Mouse (Mus musculus) embryonic facial prominence, embryonic 15.5 days (tissue): ENCODE results near the gene Gys1. TPM values are rescaled to one million over a fixed set of nuclear protein-coding genes. Genes with fewer than 3 reads are reported as not detected.

Source experiments
- ATAC-seq: fragments of 200-750 bp; cut with Nextera tagmentation; 2 replicates; pipeline ENCODE4 v1.8.0; 2017; ENCODE audit warnings: low read depth, moderate TSS enrichment; ENCODE audit not compliant: insufficient number of reproducible peaks, low FRiP score, low TSS enrichment
- H3K27ac ChIP-seq: fragments of 300-500 bp; sonication (generic); replicated peaks from 2 replicates; pipeline ENCODE4 v1.5.1; 2015; ENCODE audit warnings: mild to moderate bottlenecking, inconsistent platforms
- H3K27me3 ChIP-seq: fragments of 300-500 bp; sonication (generic); 2 replicates; pipeline ENCODE4 v1.6.1; 2015; ENCODE audit warnings: inconsistent platforms
- H3K36me3 ChIP-seq: fragments of 300-500 bp; sonication (generic); 2 replicates; pipeline ENCODE4 v1.6.1; 2015; ENCODE audit warnings: mild to moderate bottlenecking, inconsistent platforms
- H3K4me1 ChIP-seq: fragments of 300-500 bp; sonication (generic); 2 replicates; pipeline ENCODE4 v1.6.1; 2015; ENCODE audit warnings: inconsistent platforms
- H3K4me2 ChIP-seq: fragments of 300-500 bp; sonication (generic); replicated peaks from 2 replicates; pipeline ENCODE4 v1.6.1; 2015; ENCODE audit warnings: mild to moderate bottlenecking, inconsistent platforms
- H3K4me3 ChIP-seq: fragments of 300-500 bp; sonication (generic); replicated peaks from 2 replicates; pipeline ENCODE4 v1.5.1; 2015; ENCODE audit warnings: mild to moderate bottlenecking, inconsistent platforms
- H3K9ac ChIP-seq: fragments of 300-500 bp; sonication (generic); 2 replicates; pipeline ENCODE4 v1.6.1; 2015; ENCODE audit warnings: inconsistent platforms
- H3K9me3 ChIP-seq: fragments of 300-500 bp; sonication (generic); replicated peaks from 2 replicates; pipeline ENCODE4 v1.6.1; 2016; ENCODE audit warnings: inconsistent platforms
- WGBS: fragments of 180-500 bp; shearing (Covaris S2); methylation state at CpG from one replicate; pipeline ENCODE4 v1.1.7; 2015; 5-methylcytosine and 5-hydroxymethylcytosine counted together
- polyA plus RNA-seq: library from polyadenylated mRNA; unstranded; fragments of >200 nt; fragmentation: Nextera tagmentation; extraction: Ambion mirVana; gene quantifications from 2 replicates; pipeline ENCODE4 v1.2.1, GENCODE M21; 2015

Gene Gys1
- polyA plus RNA-seq, 1 experiment from 2014 or later, result 40.6 TPM

GRCm38 (mm10) chr7:45417962-45418492, 16.6 kb upstream of the Gys1 start:
- WGBS, result 10% methylated on average over 13 of the region's 13 CpGs
- Histone ChIP-seq H3K9me3 (no peaks in the 10 kb centered on the region), H3K27ac (no peak overlapping the region), H3K4me3 (no peak overlapping the region), H3K4me2 (peak overlapping the region; percentile 13), H3K27me3 (peaks cover 44% of the 10 kb centered on the region), H3K9ac (no peak overlapping the region), H3K36me3 (peaks cover 21% of the 10 kb centered on the region), H3K4me1 (peaks cover 55% of the 10 kb centered on the region)
- no peak for ATAC-seq

- peak overlapping the region; percentile 4; the same call in 1 of the 2 replicates for H3K4me3 ChIP-seq
- peak overlapping the region; percentile 28; the same call in 1 of the 2 replicates for H3K4me2 ChIP-seq
- H3K9me3 ChIP-seq, result no peaks in the 10 kb centered on the region
- no peak for ATAC-seq
- H3K36me3 ChIP-seq, result peaks cover 41% of the 10 kb centered on the region
- peaks cover 27% of the 10 kb centered on the region for H3K27me3 ChIP-seq
- H3K27ac ChIP-seq, result no peak overlapping the region
- H3K9ac ChIP-seq, result no peak overlapping the region
- peaks cover 36% of the 10 kb centered on the region for H3K4me1 ChIP-seq
- WGBS, result 13% methylated on average over 27 of the region's 27 CpGs
These were observed 14.6 kb upstream of the Gys1 start for GRCm38 (mm10) chr7:45419859-45420614.

- Histone ChIP-seq H3K9me3 (no peaks in the 10 kb centered on the region), H3K4me1 (peaks cover 30% of the 10 kb centered on the region), H3K36me3 (peaks cover 46% of the 10 kb centered on the region), H3K27me3 (peaks cover 21% of the 10 kb centered on the region), H3K27ac (no peak within 1 kb of the TSS), H3K9ac (no peak within 1 kb of the TSS), H3K4me3 (peak within 1 kb of the TSS; percentile 4; the same call in 1 of the 2 replicates), H3K4me2 (peak within 1 kb of the TSS; percentile 28; the same call in 1 of the 2 replicates)
- WGBS, result 58% methylated on average over 6 of the region's 6 CpGs
- ATAC-seq, result no peak
These were observed 14.1 kb upstream of the Gys1 start, which contains the start of gene Lhb for GRCm38 (mm10) chr7:45420615-45420919. Gene Lhb, plus strand, starts transcription at chr7:45420820.

GRCm38 (mm10) chr7:45421194-45421593, 13.4 kb upstream of the Gys1 start:
- H3K27me3 ChIP-seq, result peaks cover 15% of the 10 kb centered on the region
- no peak overlapping the region for H3K27ac ChIP-seq
- 90% methylated on average over 14 of the region's 14 CpGs for WGBS
- H3K4me3 ChIP-seq, result no peak overlapping the region
- no peak for ATAC-seq
- peaks cover 49% of the 10 kb centered on the region for H3K36me3 ChIP-seq
- H3K9ac ChIP-seq, result no peak overlapping the region
- no peak overlapping the region for H3K4me2 ChIP-seq
- H3K9me3 ChIP-seq, result no peaks in the 10 kb centered on the region
- peaks cover 26% of the 10 kb centered on the region for H3K4me1 ChIP-seq

- no peak for ATAC-seq
- H3K27me3 ChIP-seq, result no peaks in the 10 kb centered on the region
- H3K4me3 ChIP-seq, result no peak overlapping the region
- H3K9me3 ChIP-seq, result no peaks in the 10 kb centered on the region
- H3K4me1 ChIP-seq, result 0 out of 2 replicates have a peak, but pooled peaks cover 3% of the 10 kb centered on the region
- no peak overlapping the region for H3K27ac ChIP-seq
- H3K9ac ChIP-seq, result no peak overlapping the region
- H3K36me3 ChIP-seq, result peaks cover 89% of the 10 kb centered on the region
- H3K4me2 ChIP-seq, result no peak overlapping the region
- WGBS, result 92% methylated on average over 8 of the region's 8 CpGs
These were observed 8.1 kb upstream of the Gys1 start for GRCm38 (mm10) chr7:45426556-45426955.

- H3K27ac ChIP-seq, result peak overlapping the region; percentile 89
- peak overlapping the region; percentile 83 for H3K4me3 ChIP-seq
- peaks cover 52% of the 10 kb centered on the region for H3K4me1 ChIP-seq
- ATAC-seq, result no peak
- H3K27me3 ChIP-seq, result no peaks in the 10 kb centered on the region
- H3K9me3 ChIP-seq, result no peaks in the 10 kb centered on the region
- H3K4me2 ChIP-seq, result peak overlapping the region; percentile 94
- H3K36me3 ChIP-seq, result peaks cover 30% of the 10 kb centered on the region
- H3K9ac ChIP-seq, result peak overlapping the region; percentile 91
- under 1% methylated on average over 7 of the region's 7 CpGs for WGBS
These were observed 825 bp upstream of the Gys1 start for GRCm38 (mm10) chr7:45433835-45434202.

- ATAC-seq, result peak; percentile 1; the same call in 1 of the 2 replicates
- H3K36me3 ChIP-seq, result peaks cover 28% of the 10 kb centered on the region
- WGBS, result 2% methylated on average over 16 of the region's 16 CpGs
These were observed 394 bp downstream of the Gys1 start for GRCm38 (mm10) chr7:45435038-45435437.

GRCm38 (mm10) chr7:45436444-45436843, 1.8 kb downstream of the Gys1 start:
- 0 out of 2 replicates have a peak overlapping the region, but pooled peaks have one; percentile 13 for H3K27ac ChIP-seq
- H3K4me1 ChIP-seq, result peaks cover 49% of the 10 kb centered on the region
- no peak overlapping the region for H3K9ac ChIP-seq
- WGBS, result 96% methylated on average over 5 of the region's 5 CpGs
- H3K27me3 ChIP-seq, result no peaks in the 10 kb centered on the region
- no peak overlapping the region for H3K4me2 ChIP-seq
- ATAC-seq, result no peak
- H3K36me3 ChIP-seq, result peaks cover 31% of the 10 kb centered on the region
- H3K9me3 ChIP-seq, result no peaks in the 10 kb centered on the region
- no peak overlapping the region for H3K4me3 ChIP-seq

More at GRCm38 (mm10) chr7:45435038-45435437, 394 bp downstream of the Gys1 start:
- peak overlapping the region; percentile 94 for H3K4me2 ChIP-seq
- H3K4me1 ChIP-seq, result peaks cover 50% of the 10 kb centered on the region
- H3K27ac ChIP-seq, result peak overlapping the region; percentile 89
- no peaks in the 10 kb centered on the region for H3K9me3 ChIP-seq
- H3K4me3 ChIP-seq, result peak overlapping the region; percentile 83
- H3K27me3 ChIP-seq, result no peaks in the 10 kb centered on the region
- H3K9ac ChIP-seq, result peak overlapping the region; percentile 72

GRCm38 (mm10) chr7:45437046-45437445, 2.4 kb downstream of the Gys1 start:
- H3K36me3 ChIP-seq, result peaks cover 30% of the 10 kb centered on the region
- H3K27me3 ChIP-seq, result no peaks in the 10 kb centered on the region
- H3K4me3 ChIP-seq, result no peak overlapping the region
- H3K9me3 ChIP-seq, result no peaks in the 10 kb centered on the region
- 27% methylated on average over 6 of the region's 6 CpGs for WGBS
- ATAC-seq, result no peak
- H3K4me1 ChIP-seq, result peaks cover 49% of the 10 kb centered on the region
- H3K4me2 ChIP-seq, result peak overlapping the region; percentile 31
- no peak overlapping the region for H3K27ac ChIP-seq
- H3K9ac ChIP-seq, result no peak overlapping the region

GRCm38 (mm10) chr7:45437521-45438276, 3.1 kb downstream of the Gys1 start, which contains the start of gene Ruvbl2:
Gene Ruvbl2, minus strand, starts transcription at chr7:45438096.
- Histone ChIP-seq H3K36me3 (peaks cover 31% of the 10 kb centered on the region), H3K4me2 (peak within 1 kb of the TSS; percentile 31), H3K27ac (no peak within 1 kb of the TSS; the same call in 1 of the 2 replicates), H3K9me3 (no peaks in the 10 kb centered on the region), H3K4me1 (peaks cover 47% of the 10 kb centered on the region), H3K9ac (no peak within 1 kb of the TSS), H3K27me3 (no peaks in the 10 kb centered on the region), H3K4me3 (0 out of 2 replicates have a peak within 1 kb of the TSS, but pooled peaks have one; percentile 2)
- WGBS, result 15% methylated on average over 19 of the region's 19 CpGs
- no peak for ATAC-seq
